Comparison of ENCODE assay signal across 12 mouse cellular contexts in the genomic region with DNA sequence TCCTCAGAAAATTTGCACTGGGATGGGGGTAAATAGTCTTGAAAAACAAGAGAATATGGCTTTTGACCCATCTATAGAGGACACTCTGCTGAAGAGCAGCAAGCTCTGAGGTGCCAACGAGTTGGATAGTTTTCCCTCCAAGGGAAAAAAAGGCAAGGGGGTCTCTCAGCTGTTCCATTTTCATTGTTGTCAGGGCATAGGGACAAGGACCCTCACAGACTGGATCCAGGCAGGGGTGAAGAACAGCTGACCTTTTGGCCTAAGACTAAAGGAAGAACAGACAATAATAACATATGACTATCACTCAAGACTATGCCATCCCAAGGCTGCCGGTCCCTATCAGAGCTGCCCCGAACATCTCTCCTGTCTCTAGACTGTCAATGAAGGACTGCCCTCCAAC. TPM values are rescaled to one million over a fixed set of nuclear protein-coding genes. Genes with fewer than 3 reads are reported as not detected.
DNase-seq lines count a peak whose midpoint lies in the region; ATAC-seq lines count a peak whose summit lies in the region.
"Had no signal": no experiment of that assay in that cellular context is flagged by ENCODE, and none has a peak within 500 bp of the region (broad histone marks: within the 10 kb centered on the region; RNA-seq: fewer than 3 reads in every experiment).

No protein-coding gene starts in this region.

- H3K36me3 ChIP-seq in kidney, embryonic 15.5 days = no peaks in the 10 kb centered on the region
- H3K36me3 ChIP-seq in embryonic facial prominence, embryonic 15.5 days = no peaks in the 10 kb centered on the region
- no peaks in the 10 kb centered on the region for H3K36me3 ChIP-seq in hindbrain, embryonic 14.5 days (replicated peaks; ENCODE audit: control insufficient read depth, insufficient read depth)
- H3K36me3 ChIP-seq in midbrain, embryonic 15.5 days (replicated peaks) = no peaks in the 10 kb centered on the region

- H3K9ac ChIP-seq in kidney, embryonic 15.5 days = no peak overlapping the region
- H3K9ac ChIP-seq in embryonic facial prominence, embryonic 15.5 days = no peak overlapping the region
- peak overlapping the region; percentile 96 for H3K9ac ChIP-seq in hindbrain, embryonic 14.5 days
- H3K9ac ChIP-seq in midbrain, embryonic 15.5 days = peak overlapping the region; percentile 76

- 72% methylated on average over 3 of the region's 3 CpGs for WGBS in kidney, embryonic 15.5 days
- WGBS in embryonic facial prominence, embryonic 15.5 days = 53% methylated on average over 3 of the region's 3 CpGs
- 7% methylated on average over 3 of the region's 3 CpGs for WGBS in hindbrain, embryonic 14.5 days
- WGBS in midbrain, embryonic 15.5 days = 51% methylated on average over 3 of the region's 3 CpGs

- no peak for ATAC-seq in kidney, embryonic 15.5 days (replicated peaks; ENCODE audit: low FRiP score)
- no peak for ATAC-seq in embryonic facial prominence, embryonic 15.5 days (ENCODE audit: insufficient number of reproducible peaks, low FRiP score, low TSS enrichment, low read depth)
- no peak for ATAC-seq in hindbrain, embryonic 14.5 days (ENCODE audit: low FRiP score)
- no peak for ATAC-seq in midbrain, embryonic 15.5 days (replicated peaks)

- peaks cover 69% of the 10 kb centered on the region for H3K4me1 ChIP-seq in kidney, embryonic 15.5 days
- H3K4me1 ChIP-seq in embryonic facial prominence, embryonic 15.5 days = peaks cover 56% of the 10 kb centered on the region
- peaks cover 56% of the 10 kb centered on the region for H3K4me1 ChIP-seq in hindbrain, embryonic 14.5 days (replicated peaks; ENCODE audit: control insufficient read depth, insufficient read depth, low read length)
- H3K4me1 ChIP-seq in midbrain, embryonic 15.5 days = peaks cover 64% of the 10 kb centered on the region

- H3K4me3 ChIP-seq in kidney, embryonic 15.5 days (replicated peaks) = peak overlapping the region; percentile 76; the same call in 1 of the 2 replicates
- peak overlapping the region; percentile 79 for H3K4me3 ChIP-seq in embryonic facial prominence, embryonic 15.5 days (replicated peaks)
- peak overlapping the region; percentile 79 for H3K4me3 ChIP-seq in hindbrain, embryonic 14.5 days (replicated peaks; ENCODE audit: low read length)
- peak overlapping the region; percentile 84 for H3K4me3 ChIP-seq in midbrain, embryonic 15.5 days

- H3K9me3 ChIP-seq in kidney, embryonic 15.5 days (replicated peaks) = no peaks in the 10 kb centered on the region
- H3K9me3 ChIP-seq in embryonic facial prominence, embryonic 15.5 days (replicated peaks) = no peaks in the 10 kb centered on the region
- H3K9me3 ChIP-seq in hindbrain, embryonic 14.5 days (ENCODE audit: control insufficient read depth, low read length) = no peaks in the 10 kb centered on the region
- no peaks in the 10 kb centered on the region for H3K9me3 ChIP-seq in midbrain, embryonic 15.5 days

- DNase-seq in kidney, postnatal 4 days = no peak
- no peak for DNase-seq in hindbrain, embryonic 14.5 days (ENCODE audit: low spot score)
- DNase-seq in thymus, postnatal 14 days = no peak
- DNase-seq in layer of hippocampus, postnatal 10 days (ENCODE audit: low spot score in 2 of 2) = no peak
- no peak for DNase-seq in layer of hippocampus, adult 11-12 months (ENCODE audit: low spot score)
- DNase-seq: adrenal gland, postnatal 14 days; kidney, adult 9 months; right cerebral cortex, postnatal 25 days had no signal

- H3K27ac ChIP-seq in kidney, embryonic 15.5 days = no peak overlapping the region
- H3K27ac ChIP-seq in embryonic facial prominence, embryonic 15.5 days (replicated peaks) = no peak overlapping the region
- peak overlapping the region; percentile 91 for H3K27ac ChIP-seq in hindbrain, embryonic 14.5 days
- peak overlapping the region; percentile 49; the same call in 1 of the 2 replicates for H3K27ac ChIP-seq in midbrain, embryonic 15.5 days
- H3K27ac ChIP-seq: macrophage had no signal

- H3K4me2 ChIP-seq in kidney, embryonic 15.5 days = peak overlapping the region; percentile 93
- H3K4me2 ChIP-seq in embryonic facial prominence, embryonic 15.5 days (replicated peaks) = peak overlapping the region; percentile 91
- peak overlapping the region; percentile 76 for H3K4me2 ChIP-seq in hindbrain, embryonic 14.5 days (replicated peaks)
- peak overlapping the region; percentile 62 for H3K4me2 ChIP-seq in midbrain, embryonic 15.5 days

- peaks cover 4% of the 10 kb centered on the region; the same call in 1 of the 2 replicates for H3K27me3 ChIP-seq in kidney, embryonic 15.5 days
- no peaks in the 10 kb centered on the region for H3K27me3 ChIP-seq in embryonic facial prominence, embryonic 15.5 days
- no peaks in the 10 kb centered on the region for H3K27me3 ChIP-seq in hindbrain, embryonic 14.5 days (ENCODE audit: control insufficient read depth, insufficient read depth, low read length)
- no peaks in the 10 kb centered on the region for H3K27me3 ChIP-seq in midbrain, embryonic 15.5 days (replicated peaks)

RNA-seq across cellular contexts. Expression of a gene that starts 4.2 kb away (rescaled TPM):
- 5.7 and 6.3 TPM in 2 replicates for polyA plus RNA-seq in kidney, embryonic 15.5 days (2015; fragmentation: Nextera tagmentation; extraction: Ambion mirVana)
- polyA plus RNA-seq in embryonic facial prominence, embryonic 15.5 days (2015; fragmentation: Nextera tagmentation; extraction: Ambion mirVana) = 11.0 and 11.5 TPM in 2 replicates
- 44.4 and 48.3 TPM in 2 replicates for polyA plus RNA-seq in hindbrain, embryonic 14.5 days (2014; fragmentation: Nextera tagmentation; extraction: Ambion mirVana)
- 22.4 and 23.8 TPM in 2 replicates for polyA plus RNA-seq in midbrain, embryonic 15.5 days (2015; fragmentation: Nextera tagmentation; extraction: Ambion mirVana)
- 10 to 100 TPM; 92.8 to 94.8 TPM for total RNA-seq in layer of hippocampus, postnatal 10 days (2021)

Comparison
In these comparisons a context has a peak if more than half of its experiments do, and no peak if none do; other contexts are left out.
1. H3K27ac ChIP-seq: peak in hindbrain, embryonic 14.5 days (single experiment) and midbrain, embryonic 15.5 days (single experiment); none in kidney, embryonic 15.5 days (single experiment) and embryonic facial prominence, embryonic 15.5 days (single experiment).
2. H3K9ac ChIP-seq: peak in hindbrain, embryonic 14.5 days (single experiment) and midbrain, embryonic 15.5 days (single experiment); none in kidney, embryonic 15.5 days (single experiment) and embryonic facial prominence, embryonic 15.5 days (single experiment).
3. Peak in every context shown above with its lines, with median percentiles within 50 percentile points of each other: H3K4me2 ChIP-seq and H3K4me3 ChIP-seq.